Mouse (Mus musculus) right cerebral cortex, postnatal 14 days (tissue): ENCODE measurements around the gene Gjb2.

Experiments
- DNase-seq: peaks from one replicate; pipeline ENCODE4 v3.0.0; 2022

The Gjb2 gene

DNA sequence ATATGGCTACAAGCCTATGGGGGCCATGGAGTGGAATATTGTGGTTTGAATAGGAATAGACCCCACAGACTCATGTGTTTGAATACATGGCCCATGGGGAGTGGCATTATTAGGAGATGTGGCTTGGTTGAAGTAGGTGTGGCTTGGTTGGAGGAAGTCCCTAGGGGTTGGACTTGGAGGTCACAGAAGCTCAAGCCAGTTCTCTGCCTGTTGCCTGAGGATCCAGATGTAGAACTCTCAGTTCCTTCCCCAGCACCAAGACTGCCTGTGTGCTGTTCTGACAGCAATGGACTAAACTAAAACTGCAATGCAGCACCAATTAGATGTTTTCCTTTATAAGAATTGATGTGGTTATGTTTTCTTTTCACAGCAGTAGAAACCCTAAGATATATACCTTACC is 38.4 kb downstream of the Gjb2 start:
- DNase-seq = no peak

DNA sequence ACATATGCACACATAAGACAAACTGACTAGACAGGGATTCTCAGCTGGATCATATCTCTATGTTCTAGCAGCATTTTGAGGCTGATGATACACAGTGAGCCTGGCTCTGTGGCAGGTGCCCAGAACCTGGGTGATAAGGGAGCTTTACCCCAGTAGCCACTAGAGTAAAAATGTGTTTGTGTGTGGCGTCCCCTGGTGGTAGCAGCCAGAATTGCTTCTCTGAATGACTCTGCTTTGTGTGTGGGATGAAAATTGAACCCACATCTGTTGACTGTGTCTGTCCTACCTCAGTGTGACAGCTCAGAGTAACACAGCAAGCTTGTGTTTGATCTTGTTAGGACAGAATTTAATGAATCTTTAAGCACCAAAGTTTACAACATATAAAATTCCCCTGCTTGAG is 44.5 kb downstream of the Gjb2 start:
- peak; percentile 33 for DNase-seq

DNA sequence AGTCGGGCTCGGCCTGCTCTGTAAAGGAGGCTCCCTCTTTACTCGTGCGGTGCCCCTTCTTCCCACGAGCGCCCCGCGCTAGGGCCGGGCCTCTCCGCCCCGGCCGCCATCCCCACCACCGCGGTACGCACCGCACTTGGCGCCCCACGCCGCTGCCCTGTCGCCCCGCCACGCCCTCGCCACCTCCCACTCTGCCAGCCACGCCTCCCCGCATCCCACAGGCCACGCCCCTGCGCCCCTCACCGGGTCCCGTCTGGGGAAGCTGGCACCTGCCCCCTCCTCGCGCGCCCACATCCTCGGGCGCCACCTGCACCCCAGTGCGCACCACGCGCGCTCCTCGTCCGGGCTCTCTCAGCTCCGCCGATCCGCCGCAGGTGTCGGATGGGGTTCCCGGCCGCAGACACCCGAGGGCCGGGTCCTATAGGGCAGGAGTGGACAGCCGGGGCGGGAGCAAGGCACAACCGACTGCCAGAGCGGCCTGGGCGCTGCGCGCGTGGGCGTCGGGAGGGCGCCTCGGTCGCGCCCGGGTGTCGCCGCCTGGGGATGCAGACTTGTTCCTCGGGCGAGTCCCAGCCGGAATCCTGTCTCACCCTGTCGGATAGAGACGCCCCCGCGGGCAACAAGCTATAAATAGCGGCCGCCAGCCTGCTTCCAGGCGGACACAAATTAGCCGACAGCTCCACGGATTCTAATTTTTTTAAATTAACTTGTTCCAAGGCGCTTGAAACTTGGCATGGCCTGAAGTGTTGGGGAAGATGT is 46.8 kb downstream of the Gjb2 start, which contains the start of gene Gja3:
TSS of gene Gja3 (minus strand) at position 538 of the 759 bp plus-strand sequence.
- peak; percentile 41 for DNase-seq

DNA sequence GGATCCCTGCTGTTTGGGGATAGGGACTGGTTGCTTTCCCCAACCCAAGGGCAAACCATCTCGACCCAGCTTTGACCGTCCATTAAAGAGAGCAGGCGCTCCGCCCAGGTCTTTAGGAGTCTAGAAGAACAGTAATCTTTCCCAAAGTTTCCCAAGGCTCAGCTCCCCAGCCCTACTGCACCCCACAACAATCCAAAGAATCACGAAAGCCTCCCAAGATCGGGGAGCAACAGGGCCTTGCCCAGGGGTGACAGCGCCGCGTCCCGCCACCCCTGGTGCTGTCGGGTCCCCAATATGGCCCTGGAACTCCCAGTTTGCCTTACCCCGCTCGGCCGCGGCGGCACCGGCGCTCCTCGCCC is 47.3 kb downstream of the Gjb2 start:
- DNase-seq = no peak

DNA sequence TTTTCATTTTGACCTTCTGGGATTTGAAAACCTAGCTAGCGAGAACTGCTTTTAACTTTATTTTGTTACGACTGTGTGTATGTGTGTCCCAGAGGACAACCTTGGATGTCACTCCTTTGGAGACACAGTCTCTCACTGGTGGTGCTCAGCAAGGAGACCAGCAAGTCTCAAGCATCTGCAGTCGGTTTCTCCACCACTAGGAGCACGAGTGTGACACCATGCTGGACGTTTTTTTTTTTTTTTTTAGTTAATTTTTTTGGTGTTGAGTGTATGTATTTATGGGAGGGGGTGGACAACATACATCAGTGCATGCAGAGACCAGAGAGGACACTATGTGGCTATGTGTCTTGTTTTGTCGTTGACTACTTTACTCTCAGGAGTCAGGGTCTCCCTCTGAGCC is 51.8 kb downstream of the Gjb2 start:
- no peak for DNase-seq
